Mouse (Mus musculus): ENCODE results near the gene Arih1.

DNA sequence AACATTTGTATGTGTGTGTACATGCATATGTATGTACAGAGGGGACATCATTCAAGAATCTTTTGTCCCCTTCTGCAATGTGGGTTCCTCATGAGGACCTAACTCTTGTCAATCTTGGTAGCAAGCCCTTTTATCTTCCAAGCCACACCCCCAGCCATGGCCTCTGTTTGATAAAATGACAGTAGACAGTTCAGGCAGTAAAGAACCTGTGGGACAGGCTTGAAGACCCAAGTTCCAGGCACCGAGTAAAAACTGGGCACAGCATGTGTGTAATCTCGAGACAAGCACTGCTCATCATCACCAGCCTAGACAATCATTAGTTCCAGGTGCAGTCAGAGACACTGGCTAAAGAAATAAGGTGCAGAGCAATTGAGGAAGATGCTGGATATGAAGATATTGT is 140.2 kb downstream of the Arih1 start:
- TF ChIP-seq CTCF (IDR thresholded peaks at IDR 0.05; ENCODE audit: low read depth): no peak
- TF ChIP-seq EP300 (IDR thresholded peaks at IDR 0.05; ENCODE audit: low read depth): no peak
